Mouse (Mus musculus): ENCODE measurements at regions not wholly inside any gene's neighbourhood (a gene's known extent, or its start where the extent isn't known, plus 50 kb on each side); places are given as distances from the start of the nearest gene placed in this dataset.

GRCm38 (mm10) chr2:106080626-106081025 is 77.3 kb upstream of the Dnajc24 start:
- no peak for DNase-seq (ENCODE audit: low spot score)
- Histone ChIP-seq H3K36me3 (no peaks in the 10 kb centered on the region), H3K27me3 (ENCODE audit: insufficient read depth, poor library complexity, severe bottlenecking) (peaks cover 35% of the 10 kb centered on the region), H3K4me3 (no peak overlapping the region), H3K4me1 (replicated peaks) (peaks cover 52% of the 10 kb centered on the region), H3K27ac (peak overlapping the region; percentile 54; the same call in 1 of the 2 replicates), H3K9me3 (no peaks in the 10 kb centered on the region)
- WGBS: 76% methylated on average over 9 of the region's 9 CpGs

- Histone ChIP-seq H3K4me3 (no peak overlapping the region), H3K9me3 (no peaks in the 10 kb centered on the region), H3K4me1 (replicated peaks) (peaks cover 41% of the 10 kb centered on the region), H3K36me3 (no peaks in the 10 kb centered on the region), H3K27me3 (ENCODE audit: insufficient read depth, poor library complexity, severe bottlenecking) (peaks cover 45% of the 10 kb centered on the region), H3K27ac (no peak overlapping the region)
- WGBS: 70% methylated on average over 3 of the region's 3 CpGs
- DNase-seq (ENCODE audit: low spot score): no peak
These were observed 75.2 kb upstream of the Dnajc24 start for GRCm38 (mm10) chr2:106078591-106078990.

- 56% methylated on average over 6 of the region's 6 CpGs for WGBS
- H3K4me1 ChIP-seq (replicated peaks): peaks cover 11% of the 10 kb centered on the region; the same call in 1 of the 2 replicates
- H3K9me3 ChIP-seq: no peaks in the 10 kb centered on the region
- DNase-seq (ENCODE audit: low spot score): no peak
- no peaks in the 10 kb centered on the region for H3K36me3 ChIP-seq
- no peak overlapping the region for H3K4me3 ChIP-seq
- peaks cover 55% of the 10 kb centered on the region for H3K27me3 ChIP-seq (ENCODE audit: insufficient read depth, poor library complexity, severe bottlenecking)
- no peak overlapping the region for H3K27ac ChIP-seq
These were observed 71.1 kb upstream of the Dnajc24 start for GRCm38 (mm10) chr2:106074441-106074840.

- no peak overlapping the region for H3K4me3 ChIP-seq
- WGBS: 91% methylated on average over 2 of the region's 2 CpGs
- no peaks in the 10 kb centered on the region for H3K36me3 ChIP-seq
- no peak overlapping the region for H3K27ac ChIP-seq
- no peaks in the 10 kb centered on the region for H3K9me3 ChIP-seq
- DNase-seq (ENCODE audit: low spot score): no peak
- H3K4me1 ChIP-seq (replicated peaks): no peaks in the 10 kb centered on the region
- H3K27me3 ChIP-seq (ENCODE audit: insufficient read depth, poor library complexity, severe bottlenecking): peaks cover 9% of the 10 kb centered on the region
These were observed 61.0 kb upstream of the Dnajc24 start for GRCm38 (mm10) chr2:106064316-106064715.
